Mouse (Mus musculus): ENCODE data around the gene Tceal6. TPM values are rescaled to one million over a fixed set of nuclear protein-coding genes. Genes with fewer than 3 reads are reported as not detected.
"Not testable (repeated sequence)": the region's sequence is repeated elsewhere in the genome, so short reads cannot be mapped to it uniquely, and the experiment has no call there.

Tceal6 gene
- 0.57 and 0.90 TPM in 2 replicates for polyA plus RNA-seq (2014; fragmentation: Nextera tagmentation; extraction: Ambion mirVana)

DNA sequence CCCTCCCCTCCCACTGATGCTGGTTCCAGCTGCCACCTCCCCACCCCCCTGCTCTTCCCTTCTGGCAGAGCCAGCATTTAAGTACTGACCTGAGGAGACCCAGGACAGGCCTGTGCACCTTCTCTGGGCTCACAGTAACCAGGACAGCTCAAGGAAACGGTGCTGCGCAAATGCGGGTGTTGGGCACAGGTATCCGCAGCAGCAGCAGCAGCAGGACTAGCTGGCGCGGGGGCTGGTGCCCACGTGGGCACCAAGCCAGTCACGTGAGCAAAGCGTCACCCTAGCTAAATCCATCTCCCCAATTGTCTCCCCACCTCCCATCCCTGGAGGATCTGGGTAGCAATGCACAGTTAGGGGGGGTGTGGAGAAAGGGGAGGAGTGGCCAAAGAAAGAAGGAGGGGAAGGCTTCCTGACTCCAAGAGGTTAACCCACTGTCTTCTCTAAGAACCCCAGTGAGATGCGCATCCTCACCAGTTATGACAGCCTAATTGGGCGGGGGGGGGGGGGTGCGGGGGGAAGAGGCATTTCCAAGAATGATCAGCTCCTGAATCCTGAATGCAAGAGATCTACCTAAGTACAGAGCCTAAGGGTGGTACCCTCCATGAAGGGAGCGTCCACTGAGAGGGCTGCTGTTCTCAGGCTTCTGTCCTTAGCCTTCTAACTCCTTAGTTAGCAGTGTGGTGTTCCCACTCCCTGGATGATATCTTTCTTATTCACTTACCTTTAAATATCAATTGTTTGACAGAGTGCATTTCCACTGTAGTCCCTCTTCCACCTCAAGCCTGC is at the start of gene Tceal6:
Gene Tceal6, minus strand, starts transcription at position 252 of the 786 bp plus-strand sequence.
- Histone ChIP-seq H3K4me2 (replicated peaks; ENCODE audit: low read depth, low read length) (peak within 1 kb of the TSS; percentile 42), H3K4me3 (ENCODE audit: low read depth, low read length) (peak within 1 kb of the TSS; percentile 16; the same call in 1 of the 2 replicates), H3K27ac (ENCODE audit: low read length) (no peak within 1 kb of the TSS), H3K27me3 (ENCODE audit: control insufficient read depth, insufficient read depth, low read length) (no peaks in the 10 kb centered on the region), H3K9me3 (ENCODE audit: control insufficient read depth, low read depth, low read length) (no peaks in the 10 kb centered on the region), H3K9ac (replicated peaks; ENCODE audit: low read depth, low read length) (no peak within 1 kb of the TSS), H3K4me1 (ENCODE audit: control insufficient read depth, insufficient read depth, low read length) (no peaks in the 10 kb centered on the region), H3K36me3 (ENCODE audit: control insufficient read depth, insufficient read depth, low read length) (no peaks in the 10 kb centered on the region)
- WGBS, result 27% methylated on average over 12 of the region's 13 CpGs
- no peak for ATAC-seq (ENCODE audit: insufficient number of reproducible peaks, insufficient read depth, low FRiP score, low read depth)

DNA sequence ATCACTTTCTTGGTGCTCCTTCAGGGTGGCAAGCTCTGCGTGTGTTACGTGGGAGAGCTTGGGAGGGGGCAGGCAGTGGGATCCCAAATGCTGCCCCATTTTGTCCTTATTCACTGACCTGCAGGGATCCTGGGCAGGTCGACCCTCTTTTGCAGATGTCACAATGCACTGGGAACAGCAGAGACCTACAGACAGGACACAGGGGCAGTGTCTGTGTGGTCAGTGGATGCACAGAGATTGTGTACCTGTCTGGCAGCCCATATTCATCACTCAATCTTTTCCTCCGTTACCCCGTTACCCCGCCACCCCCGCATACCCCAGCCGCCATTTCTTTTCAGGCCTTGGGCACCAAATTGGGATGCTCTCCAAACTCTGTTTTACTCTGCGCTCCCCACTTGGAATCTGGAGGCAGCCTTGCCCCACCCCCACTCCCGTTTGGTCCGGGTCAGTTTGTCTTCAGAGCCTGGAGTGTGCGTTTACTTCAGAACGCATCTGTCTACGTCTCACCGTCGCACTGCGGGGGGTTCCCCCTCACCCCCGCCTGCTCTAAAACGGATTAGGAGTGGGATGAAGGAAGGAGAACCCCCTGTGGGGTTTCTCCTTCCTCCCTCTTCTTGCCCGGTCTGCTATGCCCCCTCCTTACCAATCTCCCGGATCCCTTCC is 583 bp downstream of the Tceal6 start:
- not testable (repeated sequence) for ATAC-seq (ENCODE audit: insufficient number of reproducible peaks, insufficient read depth, low FRiP score, low read depth)
- 24% methylated on average over 20 of the region's 21 CpGs for WGBS

DNA sequence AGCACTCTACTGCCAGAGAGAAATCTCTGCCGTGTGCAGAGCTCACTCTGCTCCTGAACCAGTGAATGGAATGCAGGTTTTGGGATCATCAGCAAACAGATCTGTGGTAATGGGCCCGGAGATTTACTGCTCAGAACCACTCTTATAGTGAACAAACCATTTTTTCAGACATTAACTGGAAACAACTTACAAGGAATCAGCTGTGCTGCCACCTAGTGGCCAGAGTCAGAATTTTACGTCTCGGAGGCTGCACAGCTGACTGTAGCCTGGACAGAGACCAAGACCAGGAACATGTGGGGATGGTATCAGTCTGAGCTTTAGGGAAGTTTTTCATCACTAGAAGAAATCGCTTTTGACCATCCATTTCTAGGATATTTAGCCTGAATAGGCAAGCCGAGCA is 20.6 kb downstream of the Tceal6 start:
- no CpG with 5 or more reads among the region's 6 CpGs for WGBS
- H3K9me3 ChIP-seq (ENCODE audit: control insufficient read depth, low read depth, low read length); H3K27me3 ChIP-seq (ENCODE audit: control insufficient read depth, insufficient read depth, low read length); H3K4me2 ChIP-seq (replicated peaks; ENCODE audit: low read depth, low read length); ATAC-seq (ENCODE audit: insufficient number of reproducible peaks, insufficient read depth, low FRiP score, low read depth); H3K4me3 ChIP-seq (ENCODE audit: low read depth, low read length); H3K36me3 ChIP-seq (ENCODE audit: control insufficient read depth, insufficient read depth, low read length); H3K27ac ChIP-seq (ENCODE audit: low read length); H3K9ac ChIP-seq (replicated peaks; ENCODE audit: low read depth, low read length); H3K4me1 ChIP-seq (ENCODE audit: control insufficient read depth, insufficient read depth, low read length): not testable (repeated sequence)

More for the DNA sequence above, 583 bp downstream of the Tceal6 start:
- peak overlapping the region; percentile 42 for H3K4me2 ChIP-seq (replicated peaks; ENCODE audit: low read depth, low read length)
- H3K4me3 ChIP-seq (ENCODE audit: low read depth, low read length), result peak overlapping the region; percentile 16; the same call in 1 of the 2 replicates
- H3K36me3 ChIP-seq (ENCODE audit: control insufficient read depth, insufficient read depth, low read length); H3K9ac ChIP-seq (replicated peaks; ENCODE audit: low read depth, low read length); H3K4me1 ChIP-seq (ENCODE audit: control insufficient read depth, insufficient read depth, low read length); H3K27me3 ChIP-seq (ENCODE audit: control insufficient read depth, insufficient read depth, low read length); H3K27ac ChIP-seq (ENCODE audit: low read length); H3K9me3 ChIP-seq (ENCODE audit: control insufficient read depth, low read depth, low read length): not testable (repeated sequence)

DNA sequence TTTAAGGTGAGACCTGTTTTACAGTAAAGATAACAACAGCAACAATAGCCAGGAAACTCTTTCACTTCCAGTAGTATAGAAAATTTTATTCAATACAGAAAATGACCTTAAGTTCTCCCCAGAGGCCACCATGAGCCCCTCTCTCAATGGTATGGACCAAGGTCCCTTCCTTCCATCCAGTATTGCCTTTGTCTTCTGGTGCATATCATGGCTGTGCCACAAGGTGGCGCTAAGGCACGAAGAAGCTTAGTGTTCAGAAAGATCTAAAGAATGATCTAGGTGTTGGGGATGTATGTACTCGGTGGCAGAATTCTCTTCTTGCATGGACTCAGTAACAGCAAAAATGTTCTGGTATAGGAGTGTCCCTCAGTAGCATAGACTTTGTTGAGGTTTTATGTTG is 21.8 kb downstream of the Tceal6 start:
- H3K9ac ChIP-seq (replicated peaks; ENCODE audit: low read depth, low read length); ATAC-seq (ENCODE audit: insufficient number of reproducible peaks, insufficient read depth, low FRiP score, low read depth); H3K9me3 ChIP-seq (ENCODE audit: control insufficient read depth, low read depth, low read length); H3K27ac ChIP-seq (ENCODE audit: low read length); H3K27me3 ChIP-seq (ENCODE audit: control insufficient read depth, insufficient read depth, low read length); H3K36me3 ChIP-seq (ENCODE audit: control insufficient read depth, insufficient read depth, low read length); H3K4me3 ChIP-seq (ENCODE audit: low read depth, low read length); H3K4me2 ChIP-seq (replicated peaks; ENCODE audit: low read depth, low read length); H3K4me1 ChIP-seq (ENCODE audit: control insufficient read depth, insufficient read depth, low read length): not testable (repeated sequence)
- WGBS, result no CpG with 5 or more reads among the region's 3 CpGs

DNA sequence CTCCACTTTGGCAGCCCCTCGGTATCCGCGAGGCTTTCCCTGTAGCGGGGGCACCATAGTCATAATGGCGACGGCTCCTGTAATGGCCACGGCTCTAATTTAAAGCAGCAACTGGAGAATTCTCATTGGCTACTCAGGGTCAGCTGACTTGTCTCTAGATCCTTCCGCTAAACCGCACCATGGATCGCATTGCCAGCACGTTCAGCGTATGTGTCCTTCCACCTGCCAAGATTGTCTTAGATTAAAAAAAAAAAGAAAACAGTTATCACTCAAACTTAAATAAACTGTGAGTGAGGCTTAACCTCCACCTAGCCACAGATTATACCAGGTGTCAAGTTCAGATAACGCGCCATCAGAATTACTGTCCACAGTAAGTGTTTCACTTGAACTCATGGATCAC is 33.0 kb downstream of the Tceal6 start, which contains the start of gene Gm15023:
Gene Gm15023, minus strand, starts transcription at position 101 of the 400 bp plus-strand sequence.
- H3K4me2 ChIP-seq (replicated peaks; ENCODE audit: low read depth, low read length); H3K9me3 ChIP-seq (ENCODE audit: control insufficient read depth, low read depth, low read length); H3K4me1 ChIP-seq (ENCODE audit: control insufficient read depth, insufficient read depth, low read length); H3K4me3 ChIP-seq (ENCODE audit: low read depth, low read length); H3K9ac ChIP-seq (replicated peaks; ENCODE audit: low read depth, low read length); H3K27me3 ChIP-seq (ENCODE audit: control insufficient read depth, insufficient read depth, low read length); ATAC-seq (ENCODE audit: insufficient number of reproducible peaks, insufficient read depth, low FRiP score, low read depth); H3K36me3 ChIP-seq (ENCODE audit: control insufficient read depth, insufficient read depth, low read length); H3K27ac ChIP-seq (ENCODE audit: low read length): not testable (repeated sequence)
- 97% methylated on average over 5 of the region's 14 CpGs for whole genome bisulfite sequencing

Other genes starting within 250 kb of the Tceal6 start
- gene Nxf2, start 245.9 kb downstream of the Tceal6 start, polyA plus RNA-seq (2014; fragmentation: Nextera tagmentation; extraction: Ambion mirVana), result 0.78 and 0.81 TPM in 2 replicates
- gene Zmat1, start 201.5 kb downstream of the Tceal6 start, polyA plus RNA-seq (2014; fragmentation: Nextera tagmentation; extraction: Ambion mirVana), result 6.6 and 8.1 TPM in 2 replicates
- gene Gm15023, start 33.1 kb downstream of the Tceal6 start, polyA plus RNA-seq (2014; fragmentation: Nextera tagmentation; extraction: Ambion mirVana), result not detected in 2 replicates
- gene Pramel3, start 91.6 kb upstream of the Tceal6 start, polyA plus RNA-seq (2014; fragmentation: Nextera tagmentation; extraction: Ambion mirVana), result not detected in 2 replicates
- not detected in 2 replicates for gene Gm5128, start 162.6 kb upstream of the Tceal6 start, polyA plus RNA-seq (2014; fragmentation: Nextera tagmentation; extraction: Ambion mirVana)
- not detected in 2 replicates for gene Gm7903, start 223.1 kb upstream of the Tceal6 start, polyA plus RNA-seq (2014; fragmentation: Nextera tagmentation; extraction: Ambion mirVana)

All from stomach, embryonic 14.5 days (tissue).